Mouse (Mus musculus): ENCODE results near the gene Cmss1. TPM values are rescaled to one million over a fixed set of nuclear protein-coding genes. Genes with fewer than 3 reads are reported as not detected.

Cmss1 gene
- polyA plus RNA-seq, 1 experiment from 2014 or later = 67.9 TPM

DNA sequence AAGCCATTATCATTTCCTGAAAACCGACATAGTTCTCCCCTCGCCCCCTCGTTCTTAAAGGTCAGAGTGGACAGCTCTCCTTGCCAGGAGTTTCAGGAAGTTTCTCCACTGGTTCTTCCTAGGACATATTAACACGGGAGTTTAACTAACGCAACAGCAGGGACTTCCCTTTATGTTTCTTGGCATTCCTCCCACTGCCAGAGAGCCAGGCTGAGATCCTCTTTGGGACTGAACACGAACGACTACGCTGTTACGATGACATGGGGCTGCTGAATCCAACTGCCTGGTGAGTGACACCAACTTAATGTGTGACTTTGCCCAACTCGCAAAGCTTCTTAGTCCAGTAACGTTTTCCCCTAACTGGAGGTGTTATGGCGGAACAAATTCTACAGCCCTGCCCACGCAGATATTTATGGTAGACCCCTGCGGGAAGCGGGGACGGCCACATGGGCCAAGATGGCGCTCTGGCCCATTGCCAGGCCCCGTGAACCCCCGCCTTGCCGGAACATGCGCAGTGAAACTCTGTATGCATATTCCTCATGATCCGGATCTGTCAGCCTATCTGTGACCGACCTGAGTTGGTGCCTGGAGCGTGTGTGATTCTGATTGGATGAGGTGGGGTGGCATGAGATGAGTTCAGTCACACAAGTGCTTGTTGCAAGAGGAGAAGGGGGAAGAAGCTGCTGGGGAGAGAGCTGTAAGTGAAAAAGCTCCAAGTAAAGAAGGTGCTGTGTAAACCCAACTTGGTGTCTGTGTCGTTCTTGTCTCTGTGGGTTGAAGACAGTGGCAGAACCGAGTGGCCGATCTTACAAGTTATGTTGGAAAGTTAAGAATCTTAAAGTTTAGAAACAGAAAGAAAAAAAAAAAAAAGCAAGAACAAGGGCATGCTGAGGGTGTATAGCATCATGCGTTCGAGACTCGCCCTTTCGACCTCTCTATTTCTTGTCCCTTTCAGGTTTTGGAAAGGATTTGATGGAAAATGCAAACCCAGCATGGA is 326.1 kb downstream of the Cmss1 start:
- TF ChIP-seq CTCF (IDR thresholded peaks at IDR 0.05; ENCODE audit: low read depth) = no peak
- H3K9me3 ChIP-seq (ENCODE audit: low read depth, low read length) = no peaks in the 10 kb centered on the region
- no peak overlapping the region for H3K27ac ChIP-seq (ENCODE audit: low read depth)
- no peaks in the 10 kb centered on the region for H3K4me1 ChIP-seq (ENCODE audit: insufficient read depth)
- no peaks in the 10 kb centered on the region for H3K36me3 ChIP-seq (ENCODE audit: insufficient read depth)
- no peak overlapping the region for H3K9ac ChIP-seq
- H3K4me3 ChIP-seq (ENCODE audit: low read depth, low read length) = no peak overlapping the region
- no peak overlapping the region for H3K4me2 ChIP-seq
- no peaks in the 10 kb centered on the region for H3K27me3 ChIP-seq (ENCODE audit: insufficient read depth, low read length)
- DNase-seq (peak; percentile 42), ATAC-seq (ENCODE audit: insufficient read depth) (no peak)
- 82% methylated on average over 31 of the region's 31 CpGs for WGBS

GRCm38 (mm10) chr16:57278976-57279626 is 327.6 kb downstream of the Cmss1 start:
- no peak for DNase-seq
- no peak for TF ChIP-seq CTCF (IDR thresholded peaks at IDR 0.05; ENCODE audit: low read depth)
- Histone ChIP-seq H3K27ac (ENCODE audit: low read depth) (no peak overlapping the region), H3K9me3 (ENCODE audit: low read depth, low read length) (no peaks in the 10 kb centered on the region), H3K9ac (no peak overlapping the region), H3K4me1 (ENCODE audit: insufficient read depth) (no peaks in the 10 kb centered on the region), H3K36me3 (ENCODE audit: insufficient read depth) (no peaks in the 10 kb centered on the region), H3K27me3 (ENCODE audit: insufficient read depth, low read length) (no peaks in the 10 kb centered on the region), H3K4me2 (no peak overlapping the region), H3K4me3 (ENCODE audit: low read depth, low read length) (no peak overlapping the region)
- ATAC-seq (ENCODE audit: insufficient read depth) = no peak
- 80% methylated on average over 10 of the region's 12 CpGs for WGBS

DNA sequence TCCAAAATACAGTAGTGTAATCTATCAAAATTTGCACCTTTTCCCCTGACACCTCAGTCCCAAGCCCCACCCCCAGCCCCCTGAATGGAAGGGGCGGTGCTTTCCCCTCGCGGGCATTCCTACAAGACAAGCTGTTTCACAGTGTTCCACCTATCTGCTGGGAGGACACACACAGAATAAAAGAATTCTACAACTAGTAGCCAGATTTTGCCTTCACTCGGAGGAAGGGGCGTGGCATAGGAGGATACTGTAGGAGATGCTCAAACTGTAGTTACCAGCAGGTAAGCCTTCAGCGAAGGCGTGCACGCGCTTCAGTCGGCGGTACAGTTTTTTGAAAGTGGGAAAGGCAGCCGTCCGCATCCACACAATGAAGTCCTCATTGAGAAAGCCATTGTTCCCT is 336.9 kb downstream of the Cmss1 start:
- Histone ChIP-seq H3K4me3 (ENCODE audit: low read depth, low read length) (no peak overlapping the region), H3K27ac (ENCODE audit: low read depth) (no peak overlapping the region), H3K9ac (no peak overlapping the region), H3K4me2 (no peak overlapping the region), H3K9me3 (ENCODE audit: low read depth, low read length) (no peaks in the 10 kb centered on the region), H3K36me3 (ENCODE audit: insufficient read depth) (no peaks in the 10 kb centered on the region), H3K27me3 (ENCODE audit: insufficient read depth, low read length) (no peaks in the 10 kb centered on the region), H3K4me1 (ENCODE audit: insufficient read depth) (no peaks in the 10 kb centered on the region; the same call in 1 of the 2 replicates)
- ATAC-seq (ENCODE audit: insufficient read depth) = no peak
- no peak for TF ChIP-seq CTCF (IDR thresholded peaks at IDR 0.05; ENCODE audit: low read depth)
- no peak for DNase-seq
- 89% methylated on average over 13 of the region's 13 CpGs for WGBS

DNA sequence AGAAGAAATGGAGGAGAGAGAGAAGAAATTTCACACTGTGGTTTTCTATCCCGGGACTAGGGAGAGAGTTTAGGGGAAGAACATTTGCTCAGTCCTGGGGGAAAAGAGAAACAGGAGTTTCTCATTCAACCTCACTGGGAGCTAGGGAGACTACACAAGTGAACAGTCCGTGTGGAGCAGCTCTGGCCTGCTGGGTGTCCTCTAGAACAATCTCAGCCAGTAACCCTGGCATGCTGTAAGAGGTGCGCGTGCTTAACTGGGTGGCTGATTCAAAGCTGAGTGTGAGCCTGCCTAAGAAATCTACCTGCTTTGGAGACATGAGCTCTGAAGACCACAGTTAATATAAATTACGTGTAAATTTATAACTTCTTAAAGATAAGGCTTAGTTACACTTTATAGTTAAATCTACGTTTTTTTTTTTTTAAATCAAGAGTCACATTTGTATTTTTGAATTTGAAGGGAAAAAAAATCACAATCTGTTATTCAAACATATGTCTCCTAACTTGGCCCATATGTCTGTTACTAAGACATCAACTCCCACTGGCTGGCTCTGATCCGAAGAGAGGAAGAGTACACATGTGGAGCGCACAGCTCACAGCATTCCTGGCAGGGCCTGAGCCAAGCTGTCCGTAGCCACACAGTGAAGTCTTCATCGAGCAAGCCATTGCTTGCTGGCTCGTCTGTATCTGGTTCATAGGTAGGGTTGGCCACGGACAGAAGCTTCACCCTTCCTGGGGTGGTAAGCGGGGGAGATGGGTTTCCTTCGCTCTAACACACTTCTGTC is 338.4 kb downstream of the Cmss1 start:
- Histone ChIP-seq H3K4me2 (no peak overlapping the region), H3K9ac (no peak overlapping the region), H3K27ac (ENCODE audit: low read depth) (no peak overlapping the region), H3K4me1 (ENCODE audit: insufficient read depth) (no peaks in the 10 kb centered on the region; the same call in 1 of the 2 replicates), H3K36me3 (ENCODE audit: insufficient read depth) (no peaks in the 10 kb centered on the region), H3K9me3 (ENCODE audit: low read depth, low read length) (no peaks in the 10 kb centered on the region), H3K27me3 (ENCODE audit: insufficient read depth, low read length) (no peaks in the 10 kb centered on the region), H3K4me3 (ENCODE audit: low read depth, low read length) (no peak overlapping the region)
- no peak for TF ChIP-seq CTCF (IDR thresholded peaks at IDR 0.05; ENCODE audit: low read depth)
- 80% methylated on average over 14 of the region's 14 CpGs for WGBS
- DNase-seq (no peak), ATAC-seq (ENCODE audit: insufficient read depth) (no peak)

- Histone ChIP-seq H3K4me3 (ENCODE audit: low read depth, low read length) (no peak overlapping the region), H3K4me1 (ENCODE audit: insufficient read depth) (no peaks in the 10 kb centered on the region; the same call in 1 of the 2 replicates), H3K27ac (ENCODE audit: low read depth) (no peak overlapping the region), H3K4me2 (no peak overlapping the region), H3K27me3 (ENCODE audit: insufficient read depth, low read length) (no peaks in the 10 kb centered on the region), H3K36me3 (ENCODE audit: insufficient read depth) (no peaks in the 10 kb centered on the region), H3K9ac (no peak overlapping the region), H3K9me3 (ENCODE audit: low read depth, low read length) (no peaks in the 10 kb centered on the region)
- DNase-seq (peak; percentile 73), ATAC-seq (ENCODE audit: insufficient read depth) (peak; percentile 60; the same call in 1 of the 2 replicates)
- 4% methylated on average over 1 of the region's 1 CpGs for WGBS
- no peak for TF ChIP-seq CTCF (IDR thresholded peaks at IDR 0.05; ENCODE audit: low read depth)
Measured at GRCm38 (mm10) chr16:57267068-57267467, 339.6 kb downstream of the Cmss1 start.

GRCm38 (mm10) chr16:57260152-57260551 is 346.5 kb downstream of the Cmss1 start:
- H3K4me2 ChIP-seq = no peak overlapping the region
- no peaks in the 10 kb centered on the region for H3K9me3 ChIP-seq (ENCODE audit: low read depth, low read length)
- no peak overlapping the region for H3K27ac ChIP-seq (ENCODE audit: low read depth)
- no peak for TF ChIP-seq CTCF (IDR thresholded peaks at IDR 0.05; ENCODE audit: low read depth)
- DNase-seq (no peak), ATAC-seq (ENCODE audit: insufficient read depth) (no peak)
- WGBS = 77% methylated on average over 10 of the region's 10 CpGs
- no peak overlapping the region for H3K9ac ChIP-seq
- H3K4me3 ChIP-seq (ENCODE audit: low read depth, low read length) = no peak overlapping the region
- no peaks in the 10 kb centered on the region for H3K4me1 ChIP-seq (ENCODE audit: insufficient read depth)
- H3K27me3 ChIP-seq (ENCODE audit: insufficient read depth, low read length) = no peaks in the 10 kb centered on the region
- no peaks in the 10 kb centered on the region for H3K36me3 ChIP-seq (ENCODE audit: insufficient read depth)
